ENCODE assay signal across 21 mouse cellular contexts in the genomic region with DNA sequence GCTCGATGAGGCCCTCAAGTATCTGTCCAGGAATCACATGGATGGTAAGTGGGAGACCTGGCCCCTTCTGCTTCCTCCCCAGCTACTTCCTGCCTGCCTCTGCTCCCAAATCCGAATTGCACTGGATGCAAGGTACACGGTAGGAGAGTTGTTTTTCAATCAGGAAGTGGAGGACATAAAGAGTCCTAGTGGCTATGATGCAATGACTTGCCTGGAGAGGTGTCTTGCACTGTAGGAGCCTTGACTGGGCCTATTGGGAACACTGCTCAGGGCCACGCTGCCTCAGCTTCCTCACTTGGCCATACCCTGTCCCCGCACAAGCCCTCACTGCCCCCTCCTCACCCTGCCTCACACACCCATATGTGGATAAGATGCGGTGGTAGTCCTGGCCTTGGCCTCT. TPM values are rescaled to one million over a fixed set of nuclear protein-coding genes. Genes with fewer than 3 reads are reported as not detected.
DNase-seq lines count a peak whose midpoint lies in the region; ATAC-seq lines count a peak whose summit lies in the region.
"Had no signal": no experiment of that assay in that cellular context is flagged by ENCODE, and none has a peak within 500 bp of the region (broad histone marks: within the 10 kb centered on the region; RNA-seq: fewer than 3 reads in every experiment).

No protein-coding gene starts in this region.

- no peaks in the 10 kb centered on the region for H3K36me3 ChIP-seq in heart, embryonic 10.5 days
- H3K36me3 ChIP-seq in lung, embryonic 16.5 days (ENCODE audit: control insufficient read depth, insufficient read depth, low read length) = no peaks in the 10 kb centered on the region
- H3K36me3 ChIP-seq in intestine, embryonic 16.5 days (ENCODE audit: control insufficient read depth, insufficient read depth, low read length) = no peaks in the 10 kb centered on the region
- H3K36me3 ChIP-seq: embryonic facial prominence, embryonic 10.5 days; heart, embryonic 12.5 days; hindbrain, embryonic 10.5 days had no signal

- DNase-seq in heart, embryonic 10.5 days (ENCODE audit: low spot score) = no peak
- no peak for DNase-seq in heart, adult 8-10 months (ENCODE audit: low spot score)
- DNase-seq in lung, adult 18-20 months = no peak
- no peak for DNase-seq in layer of hippocampus, postnatal 25 days (ENCODE audit: extremely low spot score in 1 of 2, low spot score in 1 of 2)
- DNase-seq: adrenal gland, adult 8-10 months; adrenal gland, postnatal 36 days; B cell, adult 2 months; cerebellum, adult 2 months; cerebellum, postnatal 10 days; gastrocnemius, postnatal 36 days; heart, adult 18-20 months had no signal

- ATAC-seq in lung, embryonic 16.5 days (ENCODE audit: low read depth) = no peak
- ATAC-seq in intestine, embryonic 16.5 days = peak; percentile 28; the same call in 1 of the 2 replicates
- ATAC-seq in megakaryocyte progenitor cell, adult 5-6 weeks (replicated peaks; ENCODE audit: poor library complexity) = peak; percentile 57
- ATAC-seq in inflammation-experienced regulatory T-cells, adult 6 months = no peak
- ATAC-seq: CD4-positive, CD25-positive, alpha-beta regulatory T cell, adult 4 months; forebrain, embryonic 13.5 days had no signal

- no peaks in the 10 kb centered on the region for H3K27me3 ChIP-seq in heart, embryonic 10.5 days (ENCODE audit: insufficient read depth, poor library complexity, severe bottlenecking)
- no peaks in the 10 kb centered on the region for H3K27me3 ChIP-seq in lung, embryonic 16.5 days (ENCODE audit: control insufficient read depth, insufficient read depth, low read depth, low read length)
- no peaks in the 10 kb centered on the region for H3K27me3 ChIP-seq in intestine, embryonic 16.5 days (replicated peaks; ENCODE audit: control insufficient read depth, insufficient read depth, low read length)
- H3K27me3 ChIP-seq: forebrain, embryonic 13.5 days; heart, embryonic 12.5 days had no signal

- no peak overlapping the region for H3K9ac ChIP-seq in lung, embryonic 16.5 days (ENCODE audit: low read length)
- H3K9ac ChIP-seq in intestine, embryonic 16.5 days (ENCODE audit: low read depth, low read length) = no peak overlapping the region
- H3K9ac ChIP-seq: forebrain, embryonic 13.5 days; heart, embryonic 12.5 days had no signal

- no peak overlapping the region for H3K4me3 ChIP-seq in heart, embryonic 10.5 days
- H3K4me3 ChIP-seq in lung, embryonic 16.5 days (ENCODE audit: low read length) = no peak overlapping the region
- no peak overlapping the region for H3K4me3 ChIP-seq in intestine, embryonic 16.5 days (ENCODE audit: low read length)
- H3K4me3 ChIP-seq: embryonic facial prominence, embryonic 10.5 days; forebrain, embryonic 13.5 days; heart, embryonic 12.5 days; hindbrain, embryonic 10.5 days had no signal

- H3K4me2 ChIP-seq in lung, embryonic 16.5 days (ENCODE audit: low read depth, low read length) = no peak overlapping the region
- no peak overlapping the region for H3K4me2 ChIP-seq in intestine, embryonic 16.5 days (ENCODE audit: low read depth, low read length)
- H3K4me2 ChIP-seq: forebrain, embryonic 13.5 days; heart, embryonic 12.5 days had no signal

- peak overlapping the region; percentile 59; the same call in 1 of the 2 replicates for H3K27ac ChIP-seq in heart, embryonic 10.5 days
- peak overlapping the region; percentile 36 for H3K27ac ChIP-seq in lung, embryonic 16.5 days (ENCODE audit: low read length)
- H3K27ac ChIP-seq in intestine, embryonic 16.5 days (ENCODE audit: low read length) = no peak overlapping the region
- H3K27ac ChIP-seq: embryonic facial prominence, embryonic 10.5 days; forebrain, embryonic 13.5 days; hindbrain, embryonic 10.5 days had no signal

- H3K9me3 ChIP-seq in heart, embryonic 10.5 days = no peaks in the 10 kb centered on the region
- no peaks in the 10 kb centered on the region for H3K9me3 ChIP-seq in lung, embryonic 16.5 days (ENCODE audit: control insufficient read depth, low read length)
- H3K9me3 ChIP-seq in intestine, embryonic 16.5 days (ENCODE audit: control insufficient read depth, low read length) = no peaks in the 10 kb centered on the region
- H3K9me3 ChIP-seq: embryonic facial prominence, embryonic 10.5 days; forebrain, embryonic 13.5 days; G1E; heart, embryonic 12.5 days; hindbrain, embryonic 10.5 days had no signal

- 78% methylated on average over 6 of the region's 6 CpGs for WGBS in heart, embryonic 10.5 days
- WGBS in lung, embryonic 16.5 days = 62% methylated on average over 6 of the region's 6 CpGs
- WGBS in intestine, embryonic 16.5 days = 68% methylated on average over 6 of the region's 6 CpGs

- H3K4me1 ChIP-seq in heart, embryonic 10.5 days = peaks cover 54% of the 10 kb centered on the region
- H3K4me1 ChIP-seq in lung, embryonic 16.5 days (replicated peaks; ENCODE audit: control insufficient read depth, insufficient read depth, low read length) = peaks cover 28% of the 10 kb centered on the region
- peaks cover 33% of the 10 kb centered on the region for H3K4me1 ChIP-seq in intestine, embryonic 16.5 days (ENCODE audit: control insufficient read depth, insufficient read depth, low read length)
- H3K4me1 ChIP-seq: forebrain, embryonic 13.5 days had no signal

RNA-seq across cellular contexts. Expression of gene P2rx1, which starts 9.9 kb away (rescaled TPM):
- polyA plus RNA-seq in heart, embryonic 10.5 days (2016; fragmentation: Nextera tagmentation; extraction: Ambion mirVana) = 2.6 and 4.8 TPM in 2 replicates
- under 1 TPM; 0.35 to 0.49 (median 0.43) TPM for total RNA-seq in heart, adult 8-10 months (2022)
- polyA plus RNA-seq in lung, embryonic 16.5 days (2015; fragmentation: Nextera tagmentation; extraction: Ambion mirVana) = 2.2 and 2.6 TPM in 2 replicates
- 15.7 and 16.5 TPM in 2 replicates for polyA plus RNA-seq in intestine, embryonic 16.5 days (2015; fragmentation: Nextera tagmentation; extraction: Ambion mirVana)
- 6.8 and 9.3 TPM in 2 replicates for total RNA-seq in megakaryocyte progenitor cell, adult 5-6 weeks (2015)
- total RNA-seq in megakaryocyte progenitor cell, adult 5-6 weeks (2017) = 3.8 and 5.2 TPM in 2 replicates
- total RNA-seq in layer of hippocampus, postnatal 25 days (2021) = under 1 TPM; 0.54 to 0.69 TPM
- not detected for polyA plus RNA-seq in inflammation-experienced regulatory T-cells, adult 6 months (2017; shearing (Covaris generic))

RNA-seq across cellular contexts. Expression of gene Atp2a3, which starts 28.1 kb away (rescaled TPM):
- polyA plus RNA-seq in heart, embryonic 10.5 days (2016; fragmentation: Nextera tagmentation; extraction: Ambion mirVana) = 3.4 and 4.1 TPM in 2 replicates
- 10 to 100 TPM in 3 of 4 experiments, 1 to 10 TPM in 1; 9.5 to 12.4 (median 11.2) TPM for total RNA-seq in heart, adult 8-10 months (2022)
- polyA plus RNA-seq in lung, embryonic 16.5 days (2015; fragmentation: Nextera tagmentation; extraction: Ambion mirVana) = 21.7 and 23.2 TPM in 2 replicates
- polyA plus RNA-seq in intestine, embryonic 16.5 days (2015; fragmentation: Nextera tagmentation; extraction: Ambion mirVana) = 28.1 and 28.8 TPM in 2 replicates
- 52.1 and 63.7 TPM in 2 replicates for total RNA-seq in megakaryocyte progenitor cell, adult 5-6 weeks (2015)
- total RNA-seq in megakaryocyte progenitor cell, adult 5-6 weeks (2017) = 74.9 and 82.5 TPM in 2 replicates
- 1 to 10 TPM; 4.9 to 6.6 TPM for total RNA-seq in layer of hippocampus, postnatal 25 days (2021)
- polyA plus RNA-seq in inflammation-experienced regulatory T-cells, adult 6 months (2017; shearing (Covaris generic)) = 100 to 1,000 TPM in 1 of 3 experiments, 10 to 100 TPM in 2; 61.5 to 121 (median 72.5) TPM

RNA-seq across cellular contexts. Expression of gene Camkk1, which starts 29.8 kb away (rescaled TPM):
- 2.2 and 3.4 TPM in 2 replicates for polyA plus RNA-seq in heart, embryonic 10.5 days (2016; fragmentation: Nextera tagmentation; extraction: Ambion mirVana)
- total RNA-seq in heart, adult 8-10 months (2022) = under 1 TPM; 0.53 to 0.84 (median 0.74) TPM
- 7.3 and 7.5 TPM in 2 replicates for polyA plus RNA-seq in lung, embryonic 16.5 days (2015; fragmentation: Nextera tagmentation; extraction: Ambion mirVana)
- polyA plus RNA-seq in intestine, embryonic 16.5 days (2015; fragmentation: Nextera tagmentation; extraction: Ambion mirVana) = 8.1 and 8.9 TPM in 2 replicates
- total RNA-seq in megakaryocyte progenitor cell, adult 5-6 weeks (2015) = 0.35 and 0.59 TPM in 2 replicates
- total RNA-seq in megakaryocyte progenitor cell, adult 5-6 weeks (2017) = 1.2 and 1.4 TPM in 2 replicates
- 100 to 1,000 TPM; 128 to 155 TPM for total RNA-seq in layer of hippocampus, postnatal 25 days (2021)
- polyA plus RNA-seq in inflammation-experienced regulatory T-cells, adult 6 months (2017; shearing (Covaris generic)) = 1 to 10 TPM in 2 of 3 experiments, under 1 TPM in 1; 0.92 to 3.2 (median 3.0) TPM

RNA-seq across cellular contexts. Expression of gene Ncbp3, which starts 58.5 kb away (rescaled TPM):
- 11.2 and 11.6 TPM in 2 replicates for polyA plus RNA-seq in heart, embryonic 10.5 days (2016; fragmentation: Nextera tagmentation; extraction: Ambion mirVana)
- total RNA-seq in heart, adult 8-10 months (2022) = 1 to 10 TPM; 5.4 to 6.6 (median 5.6) TPM
- polyA plus RNA-seq in lung, embryonic 16.5 days (2015; fragmentation: Nextera tagmentation; extraction: Ambion mirVana) = 11.2 and 11.7 TPM in 2 replicates
- 7.7 and 8.3 TPM in 2 replicates for polyA plus RNA-seq in intestine, embryonic 16.5 days (2015; fragmentation: Nextera tagmentation; extraction: Ambion mirVana)
- 9.6 and 10.2 TPM in 2 replicates for total RNA-seq in megakaryocyte progenitor cell, adult 5-6 weeks (2015)
- 12.7 and 15.1 TPM in 2 replicates for total RNA-seq in megakaryocyte progenitor cell, adult 5-6 weeks (2017)
- total RNA-seq in layer of hippocampus, postnatal 25 days (2021) = 10 to 100 TPM in 1 of 2 experiments, 1 to 10 TPM in 1; 8.5 to 10.4 TPM
- polyA plus RNA-seq in inflammation-experienced regulatory T-cells, adult 6 months (2017; shearing (Covaris generic)) = 10 to 100 TPM; 12.6 to 21.1 (median 19.4) TPM

Comparison
In these comparisons a context has a peak if more than half of its experiments do, and no peak if none do; other contexts are left out.
1. ATAC-seq: peak in intestine, embryonic 16.5 days (single experiment) and megakaryocyte progenitor cell, adult 5-6 weeks (single experiment); none in lung, embryonic 16.5 days (single experiment) and inflammation-experienced regulatory T-cells, adult 6 months (single experiment).